7 mouse cellular contexts compared by ENCODE assay signal in genomic region chr11:23210590-23211510, GRCm38 (mm10). TPM values are rescaled to one million over a fixed set of nuclear protein-coding genes. Genes with fewer than 3 reads are reported as not detected.
DNase-seq lines count a peak whose midpoint lies in the region; ATAC-seq and TF ChIP-seq lines count a peak whose summit lies in the region.

No protein-coding gene starts in this region.

- peak overlapping the region; percentile 49 for H3K4me2 ChIP-seq in forebrain, embryonic 15.5 days (replicated peaks)

- H3K9me3 ChIP-seq in forebrain, embryonic 15.5 days = no peaks in the 10 kb centered on the region

- no peaks in the 10 kb centered on the region for H3K27me3 ChIP-seq in forebrain, embryonic 15.5 days
- no peaks in the 10 kb centered on the region for H3K27me3 ChIP-seq in thymus, adult 2 months (ENCODE audit: control insufficient read depth, insufficient read depth, low read length)

- no peaks in the 10 kb centered on the region for H3K36me3 ChIP-seq in forebrain, embryonic 15.5 days
- H3K36me3 ChIP-seq in thymus, adult 2 months (ENCODE audit: control insufficient read depth, insufficient read depth, low read length) = no peaks in the 10 kb centered on the region

- H3K4me3 ChIP-seq in brown adipose tissue, adult 24 weeks (ENCODE audit: insufficient read depth, low read depth, low read length) = peak overlapping the region; percentile 4
- H3K4me3 ChIP-seq in forebrain, embryonic 15.5 days = peak overlapping the region; percentile 25
- no peak overlapping the region for H3K4me3 ChIP-seq in thymus, adult 2 months (ENCODE audit: control insufficient read depth, insufficient read depth, low read length)

- peak; percentile 55 to 56 for DNase-seq in heart, postnatal 36 days
- DNase-seq in kidney, postnatal 36 days = peak; percentile 66 to 75
- peak; percentile 65 for DNase-seq in testis, postnatal 10 days (ENCODE audit: low spot score)
- no peak for DNase-seq in thymus, adult 2 months

- ATAC-seq in forebrain, embryonic 15.5 days (replicated peaks) = 0 out of 2 replicates have a peak, but pooled peaks have one; percentile 46
- ATAC-seq in megakaryocyte-erythroid progenitor cell, adult 5-6 weeks (replicated peaks; ENCODE audit: low FRiP score, low TSS enrichment, poor library complexity, severe bottlenecking) = peak; percentile 74

- WGBS in forebrain, embryonic 15.5 days = 10% methylated on average over 16 of the region's 16 CpGs
- WGBS in thymus, adult 2 months = 33% methylated on average over 16 of the region's 16 CpGs

- peak overlapping the region; percentile 15; the same call in 1 of the 2 replicates for H3K9ac ChIP-seq in forebrain, embryonic 15.5 days (replicated peaks)

- no peak for TF ChIP-seq POLR2A in thymus, adult 2 months (IDR thresholded peaks at IDR 0.05; ENCODE audit: control insufficient read depth, extremely low read depth, insufficient read depth, low read length, poor library complexity)

- no peaks in the 10 kb centered on the region; the same call in 1 of the 2 replicates for H3K4me1 ChIP-seq in brown adipose tissue, adult 24 weeks (ENCODE audit: control insufficient read depth, insufficient read depth, insufficient read length, low read length)
- H3K4me1 ChIP-seq in forebrain, embryonic 15.5 days = peaks cover 6% of the 10 kb centered on the region
- H3K4me1 ChIP-seq in thymus, adult 2 months (replicated peaks; ENCODE audit: control insufficient read depth, insufficient read depth, low read length) = no peaks in the 10 kb centered on the region

- peak overlapping the region; percentile 91 for H3K27ac ChIP-seq in brown adipose tissue, adult 24 weeks (replicated peaks; ENCODE audit: low read depth, low read length)
- 0 out of 2 replicates have a peak overlapping the region, but pooled peaks have one; percentile 21 for H3K27ac ChIP-seq in forebrain, embryonic 15.5 days (replicated peaks)
- H3K27ac ChIP-seq in thymus, adult 2 months (ENCODE audit: control insufficient read depth, insufficient read depth, low read length) = no peak overlapping the region

- TF ChIP-seq CTCF in thymus, adult 2 months (IDR thresholded peaks at IDR 0.05; ENCODE audit: borderline replicate concordance, control insufficient read depth, extremely low read depth, insufficient read depth, low read length, poor library complexity) = no peak

- intact Hi-C loops in heart, postnatal 36 days (cut with DNase I) = loop anchor here (5.0 to 10.0 kb wide), 2 partner anchors 46 to 56 kb away; partner anchors contain the start of gene Xpo1

RNA-seq across cellular contexts. Expression of gene Xpo1, which starts 45.0 kb away (rescaled TPM):
- polyA plus RNA-seq in brown adipose tissue, adult 24 weeks (2012; ENCODE audit: insufficient read depth, insufficient read length, missing spikeins) = 22.1 and 33.0 TPM in 2 replicates
- polyA plus RNA-seq in forebrain, embryonic 15.5 days (2015; fragmentation: Nextera tagmentation; extraction: Ambion mirVana) = 94.2 and 97.0 TPM in 2 replicates
- 10 to 100 TPM; 32.5 to 36.7 TPM for total RNA-seq in heart, postnatal 36 days (2021)
- total RNA-seq in megakaryocyte-erythroid progenitor cell, adult 5-6 weeks (2014; fragmentation: Nextera tagmentation) = 106 and 142 TPM in 2 replicates
- 322 and 338 TPM in 2 replicates for total RNA-seq in megakaryocyte-erythroid progenitor cell, adult 5-6 weeks (2017)
- polyA plus RNA-seq in thymus, adult 2 months (2012; rRNA removed) = 9.7 and 11.3 TPM in 2 replicates
